Mouse (Mus musculus) adrenal gland, postnatal 14 days (tissue): ENCODE measurements around the gene Med24. TPM values are rescaled to one million over a fixed set of nuclear protein-coding genes. Genes with fewer than 3 reads are reported as not detected.
A peak's percentile ranks its signal among the peaks of the same experiment; 100 is the strongest.
"Not testable (repeated sequence)": the region's sequence is repeated elsewhere in the genome, so short reads cannot be mapped to it uniquely, and the experiment has no call there.

Experiments
- DNase-seq: peaks from one replicate; pipeline ENCODE4 v3.0.0; 2021; ENCODE audit warnings: mixed read lengths
- total RNA-seq: library from RNA; stranded (reverse); gene quantifications from 2 replicates; pipeline ENCODE4 v1.2.3, GENCODE M21; 2021

Med24 gene
- total RNA-seq, 1 experiment from 2014 or later = 47.4 TPM

DNA sequence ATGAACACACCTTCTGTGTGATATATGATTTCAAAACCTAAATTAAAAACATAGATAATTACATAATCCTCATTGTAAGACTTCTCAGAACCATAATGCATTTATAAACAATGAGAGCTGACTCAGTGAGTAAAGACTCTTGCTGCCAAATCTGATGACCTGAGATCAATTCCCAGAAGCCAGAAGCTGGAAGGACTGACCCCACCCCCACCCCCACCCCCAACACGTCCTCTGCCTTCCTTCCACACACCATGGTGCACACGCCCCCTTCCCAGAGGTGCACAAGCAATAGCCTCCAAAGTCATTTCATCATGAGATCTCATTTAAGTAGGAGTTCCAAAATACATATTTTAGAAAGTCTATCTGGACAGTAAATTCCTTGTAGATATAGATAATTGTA, 8.5 kb downstream of the Med24 start:
- DNase-seq = no peak

DNA sequence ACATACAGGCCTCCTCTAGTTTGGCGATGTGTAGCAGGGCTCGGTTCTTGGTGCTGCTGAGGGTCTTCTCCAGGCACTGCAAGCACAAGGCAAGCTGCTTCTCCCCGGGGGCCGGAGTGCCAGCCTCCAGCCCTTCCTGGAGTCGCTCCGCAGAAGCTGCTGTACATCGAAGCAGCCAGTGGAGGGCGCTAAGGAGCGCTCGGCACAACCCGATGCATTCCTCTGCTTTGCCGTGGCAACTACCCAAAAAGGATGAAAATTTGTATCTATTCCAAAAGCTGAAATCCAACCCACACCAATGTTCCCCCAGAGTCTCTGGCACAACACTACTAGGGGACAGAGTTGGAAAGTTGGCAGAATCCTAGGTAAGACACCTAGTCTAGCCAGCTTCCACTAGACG, 11.3 kb downstream of the Med24 start:
- DNase-seq = peak; percentile 91

GRCm38 (mm10) chr11:98715946-98716345, 13.3 kb downstream of the Med24 start:
- DNase-seq = no peak

DNA sequence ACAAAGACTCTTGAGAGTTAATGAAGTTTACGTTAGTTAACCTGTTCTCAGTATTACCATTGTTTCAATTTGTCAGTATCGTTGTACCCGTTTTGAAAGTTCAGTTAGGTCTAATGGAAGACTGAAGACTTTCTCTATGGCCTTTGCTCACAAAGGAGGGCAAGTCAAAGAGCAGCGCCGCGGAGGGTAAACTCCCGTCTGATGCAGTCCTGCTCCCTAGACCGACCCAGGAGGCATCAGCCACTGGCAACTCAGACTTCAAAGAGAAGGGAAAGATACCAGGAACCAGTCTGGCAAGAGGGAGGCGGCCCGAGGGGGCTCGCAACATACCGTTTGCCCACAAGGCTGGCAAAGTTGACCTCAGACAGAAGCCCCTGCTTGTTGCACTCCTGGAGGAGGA, 15.5 kb downstream of the Med24 start:
- DNase-seq = no peak

DNA sequence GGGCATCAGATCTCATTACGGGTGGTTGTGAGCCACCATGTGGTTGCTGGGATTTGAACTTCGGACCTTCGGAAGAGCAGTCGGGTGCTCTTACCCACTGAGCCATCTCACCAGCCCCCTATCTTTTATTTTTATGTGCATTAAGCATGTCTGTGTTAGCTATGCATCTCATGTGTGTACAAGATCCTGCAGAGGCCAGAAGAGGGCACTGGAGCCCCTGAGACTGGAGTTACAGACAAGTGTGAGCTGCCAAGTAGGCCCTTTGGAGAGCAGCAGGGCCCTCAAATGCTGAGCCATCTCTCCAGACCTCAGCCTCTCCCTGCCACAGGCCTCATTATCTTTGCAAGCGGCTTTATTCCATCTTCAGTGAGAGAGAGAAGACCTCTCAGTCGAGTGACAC, 17.2 kb downstream of the Med24 start:
- not testable (repeated sequence) for DNase-seq

DNA sequence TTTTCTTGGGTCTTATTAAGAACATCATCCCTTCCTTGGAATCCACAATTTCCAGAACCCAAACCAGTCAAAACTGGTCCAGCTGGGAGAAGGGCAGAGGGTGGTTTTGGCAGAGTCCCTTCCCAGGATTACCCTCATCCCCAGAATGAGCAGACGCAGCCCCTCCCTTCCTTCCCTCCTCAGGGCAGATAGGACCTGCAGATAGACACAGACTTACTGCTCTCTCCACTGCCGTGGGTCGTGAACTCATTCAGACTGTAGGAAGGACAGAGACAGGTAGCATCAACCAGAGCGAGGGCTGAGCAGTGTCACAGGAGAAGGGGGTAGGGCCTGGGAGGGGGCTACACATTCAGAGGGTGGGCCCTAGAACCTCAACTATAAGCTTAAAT, 18.2 kb downstream of the Med24 start:
- no peak for DNase-seq

DNA sequence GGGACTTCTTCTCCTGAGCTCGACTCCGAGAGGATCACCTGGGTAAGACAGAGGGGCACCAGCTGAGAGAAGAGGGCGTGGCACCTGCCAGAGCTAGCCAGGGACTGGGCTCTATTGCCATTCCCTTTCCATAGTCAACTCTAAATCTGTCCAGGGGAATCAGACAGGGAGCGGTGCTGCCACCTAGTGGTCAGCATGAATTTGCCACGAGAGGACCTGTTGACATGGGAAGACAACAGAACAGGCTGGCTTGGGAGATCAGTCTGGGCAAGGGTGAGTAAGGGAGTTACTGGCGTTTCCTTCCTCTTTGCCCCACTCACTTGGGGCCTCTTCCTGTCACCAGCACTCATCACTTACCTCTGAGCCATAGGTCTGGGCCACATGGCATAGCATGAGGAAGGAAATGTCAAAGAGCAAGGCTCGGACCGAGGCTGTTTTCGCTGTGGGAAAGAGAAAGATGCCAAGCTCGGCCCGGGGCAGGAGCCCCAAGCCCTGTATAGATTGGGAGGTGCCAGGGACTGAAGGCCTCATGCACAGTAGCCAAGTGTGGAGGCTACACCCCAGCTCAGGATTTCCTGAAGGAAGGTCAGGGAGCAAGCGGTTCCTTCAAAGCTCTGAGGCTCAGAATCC, 18.7 kb downstream of the Med24 start:
- peak; percentile 88 for DNase-seq

DNA sequence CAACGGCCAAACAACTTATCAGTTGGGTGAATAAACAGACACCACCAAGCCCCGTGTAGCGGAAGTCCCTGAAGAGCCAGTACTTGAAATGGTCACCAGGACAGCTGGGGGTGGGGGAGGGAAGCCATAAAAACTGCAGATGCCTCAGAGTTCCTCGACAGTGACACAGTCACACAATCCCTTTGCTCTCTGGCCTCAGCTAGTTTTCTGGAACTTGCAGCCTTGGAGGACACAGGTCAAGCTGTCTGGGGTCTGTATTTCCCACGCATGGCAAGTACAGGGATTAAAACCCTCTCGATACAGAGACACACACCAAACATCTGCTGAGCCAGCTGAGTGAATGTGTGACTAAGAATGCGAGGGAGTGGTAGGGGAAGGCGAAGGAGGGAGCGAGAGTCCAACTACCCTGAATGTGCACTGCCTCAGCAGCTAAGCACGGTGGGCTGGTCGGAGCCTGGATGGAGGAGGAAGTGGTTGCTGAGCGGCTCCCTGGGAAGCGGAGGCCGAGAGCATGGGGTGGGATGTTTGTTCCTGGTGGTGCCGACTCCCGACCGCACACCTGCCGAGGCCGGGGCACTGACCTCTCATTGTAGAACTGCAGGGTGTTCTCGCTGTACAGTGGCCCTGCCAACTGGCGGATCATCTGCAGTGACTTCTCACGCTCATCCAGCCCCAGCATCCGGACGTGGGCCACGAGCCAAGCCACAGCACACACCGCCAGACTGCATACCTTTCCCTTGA, 20.1 kb downstream of the Med24 start:
- no peak for DNase-seq

- DNase-seq = peak; percentile 26
Measured at GRCm38 (mm10) chr11:98708282-98708956, 20.8 kb downstream of the Med24 start.

- DNase-seq = peak; percentile 48
Measured at GRCm38 (mm10) chr11:98707401-98708281, 21.6 kb downstream of the Med24 start.

DNA sequence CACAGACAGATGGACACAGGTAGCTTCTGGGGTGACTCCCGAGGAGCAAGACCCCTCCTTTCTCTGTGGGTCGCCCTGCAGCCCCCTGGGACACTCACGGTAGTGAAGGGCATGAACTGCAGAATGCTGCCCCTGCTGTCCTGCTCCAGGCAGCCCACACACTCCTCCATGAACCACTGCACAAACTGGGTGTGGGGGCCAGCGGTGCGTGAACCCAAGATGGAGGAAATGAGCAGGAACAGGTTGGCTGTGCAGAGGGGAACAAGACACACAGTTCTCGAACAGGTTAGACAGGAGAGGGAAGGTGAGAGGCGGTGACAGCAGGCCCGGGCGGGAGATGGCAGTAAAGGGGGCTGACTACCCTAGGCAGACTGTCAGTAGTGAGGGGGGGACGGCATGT, 24.2 kb downstream of the Med24 start:
- no peak for DNase-seq

DNA sequence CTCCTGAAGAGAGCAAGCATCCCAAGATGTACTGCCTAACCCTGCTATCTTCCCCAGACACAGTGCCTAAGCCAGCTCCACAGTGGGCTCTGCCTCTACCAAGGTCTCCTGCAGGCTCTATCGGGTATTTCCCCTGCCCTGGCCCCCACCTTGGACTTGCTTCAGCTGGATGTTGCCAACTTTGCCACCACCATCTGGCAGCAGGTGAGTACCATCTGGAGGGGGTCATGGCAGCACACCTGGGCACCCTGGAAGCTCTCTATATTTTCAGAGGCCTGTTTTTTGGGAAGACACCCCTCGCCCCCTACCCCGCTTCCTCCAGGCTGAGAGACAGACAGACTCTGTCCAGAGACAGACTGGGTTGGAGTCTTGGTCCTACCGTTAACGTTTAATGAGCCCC, 26.9 kb downstream of the Med24 start:
- no peak for DNase-seq

DNA sequence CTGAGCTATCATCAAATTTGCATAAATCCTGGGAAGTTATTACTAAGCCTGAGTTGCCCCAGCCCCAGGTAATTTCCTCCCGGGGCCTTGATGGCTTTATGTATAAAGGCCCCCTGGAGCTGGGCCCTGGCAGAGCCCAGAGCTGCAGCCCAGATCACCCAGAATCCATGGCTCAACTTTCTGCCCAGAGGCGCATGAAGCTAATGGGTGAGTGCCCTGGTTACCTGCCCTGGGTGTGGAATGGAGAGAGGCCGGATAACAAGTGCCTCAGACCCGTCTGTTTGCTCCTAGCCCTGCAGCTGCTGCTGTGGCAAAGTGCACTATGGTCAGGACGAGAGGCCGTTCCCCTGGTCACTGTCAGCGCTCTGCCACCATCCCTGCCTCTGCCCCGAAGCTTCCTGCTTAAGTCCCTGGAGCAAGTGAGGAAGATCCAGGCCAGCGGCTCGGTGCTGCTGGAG, 28.0 kb downstream of the Med24 start, which contains the start of gene Csf3:
Gene Csf3, plus strand, starts transcription at position 51 of the 458 bp plus-strand sequence.
- DNase-seq = no peak

DNA sequence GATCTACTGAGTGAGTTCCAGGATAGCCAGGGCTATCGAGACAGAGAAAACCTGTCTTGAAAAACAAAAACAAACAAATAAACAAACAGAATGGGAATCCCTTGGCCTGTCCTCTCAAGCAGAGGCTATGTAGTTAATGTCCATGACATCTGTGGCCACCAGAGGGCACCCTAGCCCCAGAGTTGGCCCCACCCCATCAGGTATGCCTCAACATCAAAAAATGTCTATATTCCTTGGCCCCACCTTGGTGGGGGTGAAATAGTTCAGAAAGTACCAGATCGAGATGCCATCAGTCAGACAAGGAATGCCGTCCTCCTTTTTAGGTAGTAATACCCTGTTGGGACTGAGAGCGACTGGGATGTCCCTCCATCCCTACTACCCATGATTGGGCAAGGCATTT, 29.3 kb downstream of the Med24 start:
- peak; percentile 86 for DNase-seq

GRCm38 (mm10) chr11:98698849-98699640, 30.2 kb downstream of the Med24 start:
- no peak for DNase-seq

GRCm38 (mm10) chr11:98697225-98697624, 32.0 kb downstream of the Med24 start:
- no peak for DNase-seq

DNA sequence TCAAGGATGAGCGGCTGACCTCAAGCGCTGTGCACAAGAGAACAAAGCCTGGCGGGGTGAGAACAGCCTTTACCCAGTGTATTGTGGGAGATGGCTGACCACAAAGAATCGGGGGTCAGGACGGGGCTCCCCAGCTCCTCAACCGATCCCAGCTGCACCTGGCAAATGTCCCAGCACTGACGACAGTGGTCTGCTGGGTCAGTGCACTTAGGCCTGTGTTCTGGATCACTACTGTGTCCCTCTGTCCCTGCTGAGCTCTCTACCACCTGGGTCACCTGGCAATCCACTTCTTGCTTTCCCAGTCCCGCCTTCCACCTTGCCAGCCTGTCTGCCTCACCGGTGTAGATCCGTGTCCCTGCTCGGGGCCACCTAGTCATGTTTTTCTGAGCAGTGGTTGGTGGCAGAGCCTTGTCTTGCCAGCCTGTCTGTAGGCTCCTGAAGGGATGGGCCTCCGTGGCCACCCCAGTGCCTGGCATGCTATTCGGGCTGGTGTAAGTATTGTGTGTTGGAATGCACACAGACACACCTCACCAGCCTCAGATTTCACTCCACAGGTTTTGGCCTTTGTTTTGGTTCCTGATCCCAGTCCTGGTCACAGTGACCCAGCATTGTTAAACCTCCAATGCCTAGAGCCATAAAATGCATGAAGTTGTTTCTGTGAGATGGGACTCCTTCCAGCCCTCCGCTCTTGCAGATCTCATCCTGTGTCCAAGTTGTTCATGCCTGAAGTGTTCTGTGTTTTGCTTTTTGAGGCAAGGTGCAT, 32.6 kb downstream of the Med24 start:
- DNase-seq = no peak

- DNase-seq = no peak
Measured at GRCm38 (mm10) chr11:98695408-98695807, 33.8 kb downstream of the Med24 start.

GRCm38 (mm10) chr11:98694301-98694700, 34.9 kb downstream of the Med24 start:
- DNase-seq = no peak

DNA sequence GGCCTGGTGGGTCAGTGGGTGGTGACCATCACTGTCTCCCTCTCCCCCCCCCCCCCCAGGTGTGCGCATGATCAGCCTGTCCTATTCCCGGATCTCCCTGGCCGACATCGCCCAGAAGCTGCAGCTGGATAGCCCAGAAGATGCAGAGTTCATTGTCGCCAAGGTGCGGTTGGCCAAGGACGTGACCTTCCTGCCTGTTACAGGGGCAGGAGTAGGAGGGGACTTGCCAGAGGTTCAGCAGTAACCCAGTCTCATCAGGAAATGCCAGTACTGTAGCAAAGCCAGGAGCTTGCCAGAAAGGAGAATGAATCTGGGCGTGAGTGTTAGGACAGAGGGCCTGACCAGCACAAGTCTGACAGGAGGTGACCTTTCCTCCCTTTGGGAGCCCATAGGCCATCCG, 35.5 kb downstream of the Med24 start:
- DNase-seq = no peak

- DNase-seq = no peak
Measured at GRCm38 (mm10) chr11:98693201-98693600, 36.0 kb downstream of the Med24 start.
